Mouse (Mus musculus): Measurements from ENCODE around the gene D630039A03Rik. TPM values are rescaled to one million over a fixed set of nuclear protein-coding genes. Genes with fewer than 3 reads are reported as not detected.

D630039A03Rik gene
- polyA plus RNA-seq, 1 experiment from 2014 or later = 0.23 TPM

- DNase-seq (ENCODE audit: low spot score) = peak; percentile 49
- H3K9ac ChIP-seq (ENCODE audit: low read length) = no peak overlapping the region
- no peak overlapping the region for H3K4me3 ChIP-seq (ENCODE audit: low read depth, low read length)
- peaks cover 13% of the 10 kb centered on the region for H3K4me1 ChIP-seq (ENCODE audit: control insufficient read depth, insufficient read depth, low read length)
- ATAC-seq (ENCODE audit: insufficient number of reproducible peaks, low FRiP score, low TSS enrichment, low read depth) = 0 out of 2 replicates have a peak, but pooled peaks have one; percentile 16
- whole genome bisulfite sequencing = 14% methylated on average over 8 of the region's 8 CpGs
- no peaks in the 10 kb centered on the region for H3K9me3 ChIP-seq (ENCODE audit: control insufficient read depth, low read length)
- no peak overlapping the region for H3K4me2 ChIP-seq (ENCODE audit: low read depth, severe bottlenecking)
- H3K27me3 ChIP-seq (ENCODE audit: control insufficient read depth, insufficient read depth, low read length) = peaks cover 4% of the 10 kb centered on the region; the same call in 1 of the 2 replicates
- H3K36me3 ChIP-seq (ENCODE audit: control insufficient read depth, insufficient read depth, low read length) = no peaks in the 10 kb centered on the region
- no peak overlapping the region for H3K27ac ChIP-seq (replicated peaks; ENCODE audit: low read depth, low read length)
These were observed 3.7 kb upstream of the D630039A03Rik start for GRCm38 (mm10) chr4:57919494-57920423.

GRCm38 (mm10) chr4:57916711-57917110, 614 bp upstream of the D630039A03Rik start:
- WGBS = 63% methylated on average over 4 of the region's 4 CpGs
- no peaks in the 10 kb centered on the region for H3K36me3 ChIP-seq (ENCODE audit: control insufficient read depth, insufficient read depth, low read length)
- no peak for DNase-seq (ENCODE audit: low spot score)

GRCm38 (mm10) chr4:57915216-57915965, 706 bp downstream of the D630039A03Rik start:
- H3K4me3 ChIP-seq (ENCODE audit: low read depth, low read length) = no peak overlapping the region
- no peak for ATAC-seq (ENCODE audit: insufficient number of reproducible peaks, low FRiP score, low TSS enrichment, low read depth)
- H3K9me3 ChIP-seq (ENCODE audit: control insufficient read depth, low read length) = no peaks in the 10 kb centered on the region
- DNase-seq (ENCODE audit: low spot score) = no peak
- peak overlapping the region; percentile 29 for H3K4me2 ChIP-seq (ENCODE audit: low read depth, severe bottlenecking)
- H3K27ac ChIP-seq (replicated peaks; ENCODE audit: low read depth, low read length) = no peak overlapping the region
- WGBS = 37% methylated on average over 17 of the region's 17 CpGs
- peaks cover 4% of the 10 kb centered on the region; the same call in 1 of the 2 replicates for H3K27me3 ChIP-seq (ENCODE audit: control insufficient read depth, insufficient read depth, low read length)
- no peak overlapping the region for H3K9ac ChIP-seq (ENCODE audit: low read length)
- no peaks in the 10 kb centered on the region for H3K36me3 ChIP-seq (ENCODE audit: control insufficient read depth, insufficient read depth, low read length)
- peaks cover 13% of the 10 kb centered on the region for H3K4me1 ChIP-seq (ENCODE audit: control insufficient read depth, insufficient read depth, low read length)

More at GRCm38 (mm10) chr4:57916711-57917110, 614 bp upstream of the D630039A03Rik start:
- Histone ChIP-seq H3K4me2 (ENCODE audit: low read depth, severe bottlenecking) (no peak overlapping the region), H3K9me3 (ENCODE audit: control insufficient read depth, low read length) (no peaks in the 10 kb centered on the region), H3K27ac (replicated peaks; ENCODE audit: low read depth, low read length) (no peak overlapping the region), H3K4me3 (ENCODE audit: low read depth, low read length) (no peak overlapping the region), H3K4me1 (ENCODE audit: control insufficient read depth, insufficient read depth, low read length) (peaks cover 13% of the 10 kb centered on the region), H3K27me3 (ENCODE audit: control insufficient read depth, insufficient read depth, low read length) (peaks cover 4% of the 10 kb centered on the region; the same call in 1 of the 2 replicates), H3K9ac (ENCODE audit: low read length) (no peak overlapping the region)
- ATAC-seq (ENCODE audit: insufficient number of reproducible peaks, low FRiP score, low TSS enrichment, low read depth) = no peak

- WGBS = 76% methylated on average over 10 of the region's 10 CpGs
- H3K36me3 ChIP-seq (ENCODE audit: control insufficient read depth, insufficient read depth, low read length) = no peaks in the 10 kb centered on the region
- H3K9me3 ChIP-seq (ENCODE audit: control insufficient read depth, low read length) = no peaks in the 10 kb centered on the region
- ATAC-seq (ENCODE audit: insufficient number of reproducible peaks, low FRiP score, low TSS enrichment, low read depth) = no peak
- peaks cover 9% of the 10 kb centered on the region for H3K4me1 ChIP-seq (ENCODE audit: control insufficient read depth, insufficient read depth, low read length)
- H3K4me2 ChIP-seq (ENCODE audit: low read depth, severe bottlenecking) = no peak overlapping the region
- peaks cover 4% of the 10 kb centered on the region; the same call in 1 of the 2 replicates for H3K27me3 ChIP-seq (ENCODE audit: control insufficient read depth, insufficient read depth, low read length)
- H3K4me3 ChIP-seq (ENCODE audit: low read depth, low read length) = no peak overlapping the region
- H3K9ac ChIP-seq (ENCODE audit: low read length) = no peak overlapping the region
- DNase-seq (ENCODE audit: low spot score) = no peak
- no peak overlapping the region for H3K27ac ChIP-seq (replicated peaks; ENCODE audit: low read depth, low read length)
These were observed 1.6 kb downstream of the D630039A03Rik start for GRCm38 (mm10) chr4:57914193-57915190.

GRCm38 (mm10) chr4:57913021-57913420, 3.1 kb downstream of the D630039A03Rik start:
- DNase-seq (ENCODE audit: low spot score) (no peak), ATAC-seq (ENCODE audit: insufficient number of reproducible peaks, low FRiP score, low TSS enrichment, low read depth) (no peak)
- H3K4me3 ChIP-seq (ENCODE audit: low read depth, low read length) = no peak overlapping the region
- H3K27me3 ChIP-seq (ENCODE audit: control insufficient read depth, insufficient read depth, low read length) = peaks cover 4% of the 10 kb centered on the region; the same call in 1 of the 2 replicates
- H3K9ac ChIP-seq (ENCODE audit: low read length) = no peak overlapping the region
- H3K4me2 ChIP-seq (ENCODE audit: low read depth, severe bottlenecking) = no peak overlapping the region
- no peaks in the 10 kb centered on the region for H3K9me3 ChIP-seq (ENCODE audit: control insufficient read depth, low read length)
- H3K4me1 ChIP-seq (ENCODE audit: control insufficient read depth, insufficient read depth, low read length) = peaks cover 9% of the 10 kb centered on the region
- H3K36me3 ChIP-seq (ENCODE audit: control insufficient read depth, insufficient read depth, low read length) = no peaks in the 10 kb centered on the region
- H3K27ac ChIP-seq (replicated peaks; ENCODE audit: low read depth, low read length) = no peak overlapping the region

GRCm38 (mm10) chr4:57908860-57909259, 7.2 kb downstream of the D630039A03Rik start:
- no peak for DNase-seq (ENCODE audit: low spot score)

GRCm38 (mm10) chr4:57906708-57907107, 9.4 kb downstream of the D630039A03Rik start:
- ATAC-seq (ENCODE audit: insufficient number of reproducible peaks, low FRiP score, low TSS enrichment, low read depth) (no peak), DNase-seq (ENCODE audit: low spot score) (no peak)
- no peak overlapping the region for H3K4me2 ChIP-seq (ENCODE audit: low read depth, severe bottlenecking)
- no peaks in the 10 kb centered on the region for H3K36me3 ChIP-seq (ENCODE audit: control insufficient read depth, insufficient read depth, low read length)
- H3K9ac ChIP-seq (ENCODE audit: low read length) = no peak overlapping the region
- H3K27ac ChIP-seq (replicated peaks; ENCODE audit: low read depth, low read length) = no peak overlapping the region
- H3K9me3 ChIP-seq (ENCODE audit: control insufficient read depth, low read length) = no peaks in the 10 kb centered on the region
- no peaks in the 10 kb centered on the region for H3K27me3 ChIP-seq (ENCODE audit: control insufficient read depth, insufficient read depth, low read length)
- WGBS = 14% methylated on average over 2 of the region's 2 CpGs
- no peak overlapping the region for H3K4me3 ChIP-seq (ENCODE audit: low read depth, low read length)
- no peaks in the 10 kb centered on the region for H3K4me1 ChIP-seq (ENCODE audit: control insufficient read depth, insufficient read depth, low read length)

More at GRCm38 (mm10) chr4:57908860-57909259, 7.2 kb downstream of the D630039A03Rik start:
- 69% methylated on average over 6 of the region's 6 CpGs for WGBS
- H3K4me2 ChIP-seq (ENCODE audit: low read depth, severe bottlenecking) = no peak overlapping the region
- H3K4me1 ChIP-seq (ENCODE audit: control insufficient read depth, insufficient read depth, low read length) = no peaks in the 10 kb centered on the region
- H3K27ac ChIP-seq (replicated peaks; ENCODE audit: low read depth, low read length) = no peak overlapping the region
- no peak for ATAC-seq (ENCODE audit: insufficient number of reproducible peaks, low FRiP score, low TSS enrichment, low read depth)
- no peaks in the 10 kb centered on the region for H3K36me3 ChIP-seq (ENCODE audit: control insufficient read depth, insufficient read depth, low read length)
- H3K9ac ChIP-seq (ENCODE audit: low read length) = no peak overlapping the region
- H3K27me3 ChIP-seq (ENCODE audit: control insufficient read depth, insufficient read depth, low read length) = no peaks in the 10 kb centered on the region
- no peaks in the 10 kb centered on the region for H3K9me3 ChIP-seq (ENCODE audit: control insufficient read depth, low read length)
- no peak overlapping the region for H3K4me3 ChIP-seq (ENCODE audit: low read depth, low read length)
